8 mouse cellular contexts compared by ENCODE assay signal in genomic region chr14:61327618-61328450, GRCm38 (mm10). TPM values are rescaled to one million over a fixed set of nuclear protein-coding genes. Genes with fewer than 3 reads are reported as not detected.
DNase-seq lines count a peak whose midpoint lies in the region; ATAC-seq and TF ChIP-seq lines count a peak whose summit lies in the region.

No protein-coding gene starts in this region.

- H3K4me2 ChIP-seq in liver, embryonic 16.5 days (ENCODE audit: low read depth, low read length): peak overlapping the region; percentile 42
- peak overlapping the region; percentile 31 for H3K4me2 ChIP-seq in neural tube, embryonic 11.5 days (ENCODE audit: low read depth)
- peak overlapping the region; percentile 42 for H3K4me2 ChIP-seq in stomach, postnatal 0 days (replicated peaks; ENCODE audit: low read depth)

- no peak overlapping the region for H3K9ac ChIP-seq in liver, embryonic 16.5 days (ENCODE audit: low read depth, low read length)
- peak overlapping the region; percentile 29 for H3K9ac ChIP-seq in neural tube, embryonic 11.5 days (ENCODE audit: low read length)
- peak overlapping the region; percentile 38; the same call in 1 of the 2 replicates for H3K9ac ChIP-seq in stomach, postnatal 0 days (ENCODE audit: low read length)

- peak; percentile 84 for DNase-seq in cerebellum, adult 8-10 months
- DNase-seq in frontal cortex, adult 2 months (ENCODE audit: extremely low spot score in 1 of 2, low spot score in 1 of 2): peak; percentile 93 to 94
- peak; percentile 83 to 94 for DNase-seq in layer of hippocampus, adult 2 months (ENCODE audit: low spot score in 2 of 2)
- DNase-seq in neural tube, embryonic 11.5 days (ENCODE audit: low spot score): peak; percentile 68
- peak; percentile 47 for DNase-seq in stomach, postnatal 0 days (ENCODE audit: low spot score)

- no peak for TF ChIP-seq EP300 in stomach, postnatal 0 days (optimal IDR thresholded peaks at IDR 0.05)

- H3K9me3 ChIP-seq in liver, embryonic 16.5 days (replicated peaks; ENCODE audit: control insufficient read depth, low read length): no peaks in the 10 kb centered on the region
- H3K9me3 ChIP-seq in neural tube, embryonic 11.5 days (ENCODE audit: control insufficient read depth, low read length): no peaks in the 10 kb centered on the region
- H3K9me3 ChIP-seq in stomach, postnatal 0 days (ENCODE audit: control insufficient read depth, low read length): no peaks in the 10 kb centered on the region

- TF ChIP-seq CTCF in layer of hippocampus, adult 2 months (conservative IDR thresholded peaks at IDR 0.05): no peak
- peak; percentile 26 for TF ChIP-seq CTCF in stomach, postnatal 0 days (IDR thresholded peaks at IDR 0.05; ENCODE audit: low read depth)

- peak; percentile 92 for ATAC-seq in CD4-positive, CD25-positive, alpha-beta regulatory T cell, adult 4 months
- peak; percentile 33 to 51; a peak in 1 of 4 replicates for ATAC-seq in hematopoietic stem cell, adult 5-6 weeks (replicated peaks in 1 of 2; ENCODE audit: insufficient read depth in 1 of 2, low FRiP score in 2 of 2, low TSS enrichment in 1 of 2, low read depth in 1 of 2, poor library complexity in 2 of 2, severe bottlenecking in 2 of 2)
- peak; percentile 39; the same call in 1 of the 2 replicates for ATAC-seq in liver, embryonic 16.5 days (ENCODE audit: low read depth)
- peak; percentile 53; the same call in 1 of the 2 replicates for ATAC-seq in neural tube, embryonic 11.5 days (ENCODE audit: insufficient read depth, low FRiP score, low TSS enrichment)
- ATAC-seq in stomach, postnatal 0 days (ENCODE audit: low FRiP score, low TSS enrichment): peak; percentile 46; the same call in 1 of the 2 replicates

- H3K4me3 ChIP-seq in layer of hippocampus, adult 2 months: peak overlapping the region; percentile 33
- H3K4me3 ChIP-seq in liver, embryonic 16.5 days (ENCODE audit: low read depth, low read length): peak overlapping the region; percentile 28; the same call in 1 of the 2 replicates
- H3K4me3 ChIP-seq in neural tube, embryonic 11.5 days (ENCODE audit: low read depth, low read length): 0 out of 2 replicates have a peak overlapping the region, but pooled peaks have one; percentile 3
- H3K4me3 ChIP-seq in stomach, postnatal 0 days (ENCODE audit: low read depth, low read length): peak overlapping the region; percentile 22; the same call in 1 of the 2 replicates

- 28% methylated on average over 19 of the region's 19 CpGs for WGBS in liver, embryonic 16.5 days (ENCODE audit: insufficient replicate concordance)
- 30% methylated on average over 19 of the region's 19 CpGs for WGBS in neural tube, embryonic 11.5 days
- 37% methylated on average over 19 of the region's 19 CpGs for WGBS in stomach, postnatal 0 days

- H3K27ac ChIP-seq in layer of hippocampus, adult 2 months: peak overlapping the region; percentile 92
- H3K27ac ChIP-seq in liver, embryonic 16.5 days (ENCODE audit: low read length): no peak overlapping the region
- no peak overlapping the region for H3K27ac ChIP-seq in neural tube, embryonic 11.5 days (ENCODE audit: low read depth, low read length)
- 0 out of 2 replicates have a peak overlapping the region, but pooled peaks have one; percentile 18 for H3K27ac ChIP-seq in stomach, postnatal 0 days (replicated peaks)

- no peaks in the 10 kb centered on the region for H3K27me3 ChIP-seq in liver, embryonic 16.5 days (ENCODE audit: control insufficient read depth, insufficient read depth, low read depth, low read length)
- no peaks in the 10 kb centered on the region for H3K27me3 ChIP-seq in neural tube, embryonic 11.5 days (ENCODE audit: control insufficient read depth, insufficient read depth, low read length)
- H3K27me3 ChIP-seq in stomach, postnatal 0 days (ENCODE audit: control insufficient read depth, insufficient read depth, low read length): no peaks in the 10 kb centered on the region

- H3K4me1 ChIP-seq in liver, embryonic 16.5 days (ENCODE audit: control insufficient read depth, low read depth, low read length): peaks cover 3% of the 10 kb centered on the region
- 0 out of 2 replicates have a peak, but pooled peaks cover 3% of the 10 kb centered on the region for H3K4me1 ChIP-seq in neural tube, embryonic 11.5 days (ENCODE audit: control insufficient read depth, insufficient read depth, low read length)
- H3K4me1 ChIP-seq in stomach, postnatal 0 days (replicated peaks; ENCODE audit: control insufficient read depth, insufficient read depth): no peaks in the 10 kb centered on the region

- H3K36me3 ChIP-seq in liver, embryonic 16.5 days (ENCODE audit: control insufficient read depth, insufficient read depth): no peaks in the 10 kb centered on the region
- no peaks in the 10 kb centered on the region for H3K36me3 ChIP-seq in neural tube, embryonic 11.5 days (ENCODE audit: control insufficient read depth, insufficient read depth, low read length)
- no peaks in the 10 kb centered on the region for H3K36me3 ChIP-seq in stomach, postnatal 0 days (ENCODE audit: control insufficient read depth, insufficient read depth, low read length)

RNA-seq across cellular contexts. Expression of gene Arl11, which starts 18.3 kb away (rescaled TPM):
- polyA plus RNA-seq in CD4-positive, CD25-positive, alpha-beta regulatory T cell, adult 4 months (2017; shearing (Covaris generic)): not detected
- polyA plus RNA-seq in frontal cortex, adult 2 months (2012; rRNA removed): 0.92 and 1.2 TPM in 2 replicates
- 7.5 and 12.6 TPM in 2 replicates for total RNA-seq in hematopoietic stem cell, adult 5-6 weeks (2017)
- under 1 TPM; 0.32 to 0.41 TPM for total RNA-seq in layer of hippocampus, adult 2 months (2021)
- 2.1 TPM in 2 replicates for polyA plus RNA-seq in liver, embryonic 16.5 days (2015; fragmentation: Nextera tagmentation; extraction: Ambion mirVana)
- 0.22 and 0.56 TPM in 2 replicates for polyA plus RNA-seq in neural tube, embryonic 11.5 days (2014; fragmentation: Nextera tagmentation; extraction: Ambion mirVana)
- 1.2 TPM in 2 replicates for polyA plus RNA-seq in stomach, postnatal 0 days (2015; fragmentation: Nextera tagmentation; extraction: Ambion mirVana)

RNA-seq across cellular contexts. Expression of gene Ebpl, which starts 32.4 kb away (rescaled TPM):
- 10 to 100 TPM in 1 of 2 experiments, 1 to 10 TPM in 1; 6.5 to 12.3 TPM for polyA plus RNA-seq in CD4-positive, CD25-positive, alpha-beta regulatory T cell, adult 4 months (2017; shearing (Covaris generic))
- polyA plus RNA-seq in frontal cortex, adult 2 months (2012; rRNA removed): 4.0 TPM in 2 replicates
- 3.8 and 6.6 TPM in 2 replicates for total RNA-seq in hematopoietic stem cell, adult 5-6 weeks (2017)
- total RNA-seq in layer of hippocampus, adult 2 months (2021): 1 to 10 TPM; 6.3 to 7.2 TPM
- polyA plus RNA-seq in liver, embryonic 16.5 days (2015; fragmentation: Nextera tagmentation; extraction: Ambion mirVana): 5.0 and 5.5 TPM in 2 replicates
- polyA plus RNA-seq in neural tube, embryonic 11.5 days (2014; fragmentation: Nextera tagmentation; extraction: Ambion mirVana): 8.5 and 9.2 TPM in 2 replicates
- polyA plus RNA-seq in stomach, postnatal 0 days (2015; fragmentation: Nextera tagmentation; extraction: Ambion mirVana): 18.3 and 20.2 TPM in 2 replicates

Comparison
In these comparisons a context has a peak if more than half of its experiments do, and no peak if none do; other contexts are left out.
1. ATAC-seq: peak in every context shown above with its lines; median percentile 92 in CD4-positive, CD25-positive, alpha-beta regulatory T cell, adult 4 months; 53 in neural tube, embryonic 11.5 days; 46 in stomach, postnatal 0 days; 42 in hematopoietic stem cell, adult 5-6 weeks; 39 in liver, embryonic 16.5 days.
2. H3K27ac ChIP-seq: peak in layer of hippocampus, adult 2 months (single experiment) and stomach, postnatal 0 days (single experiment); none in liver, embryonic 16.5 days (single experiment) and neural tube, embryonic 11.5 days (single experiment).
3. Peak in every context shown above with its lines, with median percentiles within 50 percentile points of each other: DNase-seq, H3K4me3 ChIP-seq and H3K4me2 ChIP-seq.